Mouse (Mus musculus): ENCODE measurements around the gene Prnp.

The Prnp gene

DNA sequence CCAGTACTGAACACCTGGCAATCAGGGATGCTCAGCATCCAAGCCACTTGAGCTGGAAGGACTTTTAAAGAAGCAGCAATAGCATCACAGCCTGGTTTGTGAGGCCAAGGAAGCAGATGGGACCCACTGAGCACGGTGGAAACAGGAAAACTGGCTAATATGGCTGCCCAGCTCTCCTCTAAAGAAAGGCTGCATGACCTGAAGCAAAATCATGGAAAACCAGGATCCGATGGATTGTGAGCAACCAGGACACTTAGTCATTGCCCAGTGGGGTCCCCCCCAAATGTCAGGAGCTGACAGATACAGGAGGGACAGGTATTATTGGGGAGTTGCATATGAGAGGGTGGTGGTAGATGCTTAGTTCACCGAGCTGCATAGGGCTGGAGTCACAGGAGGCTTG is 38.4 kb downstream of the Prnp start:
- in situ Hi-C loops (cut with MboI, MseI) = no loop called here

DNA sequence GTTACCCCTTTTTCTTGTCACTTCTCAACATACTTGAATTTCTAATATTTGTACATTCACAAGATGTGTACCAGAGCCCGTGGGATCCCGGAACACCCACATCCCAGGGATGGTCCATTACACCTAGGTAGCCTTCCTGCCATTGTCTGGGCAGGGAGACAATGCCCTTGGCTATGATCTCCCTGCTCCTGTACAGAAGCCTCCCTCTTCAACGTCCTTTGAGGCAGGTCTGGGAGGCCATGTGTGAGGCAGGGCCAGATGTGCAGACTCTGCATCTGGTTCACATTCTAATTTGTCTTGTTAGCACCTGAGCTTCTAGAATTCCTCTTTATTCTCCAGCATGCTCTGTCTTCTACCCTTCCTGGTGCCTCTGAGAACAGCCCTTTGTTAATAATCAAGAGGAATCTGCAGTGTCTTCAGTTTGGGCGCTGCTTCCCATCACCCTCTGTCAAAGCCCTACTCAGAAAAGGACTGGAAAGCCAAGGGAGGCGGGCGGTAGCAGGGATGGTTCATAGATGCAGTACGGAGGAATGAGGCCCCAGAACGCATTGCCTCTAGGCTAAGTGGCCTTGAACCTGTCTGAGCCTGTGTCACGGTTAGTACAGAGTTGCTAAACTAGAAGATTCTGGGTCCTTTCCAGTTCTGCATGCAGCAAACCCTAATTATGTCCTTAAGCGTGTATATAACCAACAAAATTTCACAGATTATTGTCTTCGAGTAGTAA is 39.4 kb downstream of the Prnp start:
- in situ Hi-C loops (cut with MboI, MseI) = no loop called here

- in situ Hi-C loops (cut with MboI, MseI) = no loop called here
These were observed 40.3 kb downstream of the Prnp start for GRCm38 (mm10) chr2:131949767-131950597.

- in situ Hi-C loops (cut with MboI, MseI) = no loop called here
These were observed 40.9 kb downstream of the Prnp start, which contains the start of gene Prnd for GRCm38 (mm10) chr2:131950598-131951095. Gene Prnd, plus strand, starts transcription at chr2:131950861.

DNA sequence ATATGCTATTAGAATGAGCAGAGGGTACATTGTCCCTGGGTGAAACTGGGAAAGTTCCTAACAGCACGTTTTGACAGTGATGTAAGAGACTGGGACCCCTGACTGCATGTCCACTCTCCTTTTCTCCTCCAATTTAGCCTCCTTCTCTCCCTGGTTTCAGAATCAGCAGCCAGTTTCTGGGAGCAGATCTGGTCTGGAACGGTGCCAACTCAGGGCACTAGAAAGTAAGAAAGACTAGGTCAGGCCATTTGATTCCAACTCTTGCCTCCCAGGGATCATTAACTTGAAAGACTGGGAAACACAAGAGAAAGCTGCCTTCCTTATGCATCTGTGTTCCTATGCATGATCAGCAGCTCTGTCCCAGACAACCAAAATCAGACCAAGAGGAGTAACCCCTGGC is 42.7 kb downstream of the Prnp start:
- in situ Hi-C loops (cut with MboI, MseI) = no loop called here

- in situ Hi-C loops (cut with MboI, MseI) = no loop called here
These were observed 43.3 kb downstream of the Prnp start for GRCm38 (mm10) chr2:131952961-131953538.

- in situ Hi-C loops (cut with MboI, MseI) = no loop called here
These were observed 44.0 kb downstream of the Prnp start for GRCm38 (mm10) chr2:131953711-131954110.

DNA sequence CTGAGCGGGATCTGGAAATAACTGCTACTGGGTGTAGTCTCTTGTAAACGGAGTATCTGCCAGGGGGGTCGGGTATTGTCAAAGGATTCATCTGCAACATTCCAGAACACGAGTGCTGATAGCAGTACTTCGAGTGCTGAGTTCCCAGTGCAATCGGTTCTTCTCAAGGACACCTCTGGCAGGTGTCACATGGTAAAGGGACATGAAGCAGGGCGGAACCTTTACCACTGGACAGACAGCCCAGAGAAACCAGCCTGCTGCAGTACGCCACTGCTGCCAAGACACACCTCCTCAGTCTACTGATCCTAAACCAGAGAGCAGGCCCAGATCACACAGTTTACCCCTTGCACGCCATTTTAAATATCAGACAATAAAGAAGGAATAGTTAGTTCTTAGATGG is 45.1 kb downstream of the Prnp start:
- in situ Hi-C loops (cut with MboI, MseI) = no loop called here

- in situ Hi-C loops (cut with MboI, MseI) = no loop called here
These were observed 45.5 kb downstream of the Prnp start for GRCm38 (mm10) chr2:131955264-131955663.

DNA sequence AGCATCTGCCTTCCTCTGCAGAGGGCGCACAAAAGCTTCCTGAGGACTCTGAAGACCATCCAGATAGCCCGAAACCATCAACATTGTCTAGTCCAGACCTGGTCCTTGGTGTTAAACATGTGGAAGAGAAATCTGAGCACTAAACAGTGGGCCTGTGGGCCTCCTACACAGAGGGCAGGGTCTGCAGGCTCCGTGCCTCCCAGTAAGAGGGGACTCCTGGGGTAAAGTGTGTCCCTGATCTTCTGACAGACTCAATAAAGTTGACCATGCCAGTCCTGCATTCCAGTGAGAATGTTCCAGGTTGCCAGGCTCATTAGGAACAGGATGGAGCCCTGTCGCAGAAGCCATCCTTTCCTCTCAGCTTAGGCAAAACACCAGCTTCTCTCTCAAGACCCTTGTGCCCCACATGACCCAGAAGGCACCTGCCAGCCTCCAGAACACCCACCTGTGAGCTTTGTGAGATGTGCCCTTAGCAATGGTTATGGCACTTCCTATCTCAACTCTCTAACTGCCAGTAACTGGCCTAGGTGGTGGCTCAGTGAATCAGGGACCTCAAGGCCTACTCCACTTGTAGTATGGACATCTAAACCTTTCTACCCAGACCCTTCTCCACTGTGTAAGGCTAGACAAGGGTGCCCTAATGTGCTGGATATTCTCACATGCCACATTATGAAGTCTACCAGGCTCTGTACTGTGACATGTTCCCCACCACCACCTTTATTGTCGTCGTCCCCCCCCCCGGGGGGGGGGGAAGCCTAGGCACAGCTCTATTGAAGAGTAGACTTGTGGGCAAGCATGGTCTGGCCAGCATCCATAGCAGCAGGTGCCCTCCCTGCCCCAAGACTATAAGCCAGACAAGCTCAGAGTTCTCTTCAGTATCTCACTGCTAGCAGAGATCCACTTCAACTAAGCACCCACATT is 46.9 kb downstream of the Prnp start:
- in situ Hi-C loops (cut with MboI, MseI) = no loop called here

- in situ Hi-C loops (cut with MboI, MseI) = no loop called here
These were observed 48.0 kb downstream of the Prnp start for GRCm38 (mm10) chr2:131957731-131958222.

DNA sequence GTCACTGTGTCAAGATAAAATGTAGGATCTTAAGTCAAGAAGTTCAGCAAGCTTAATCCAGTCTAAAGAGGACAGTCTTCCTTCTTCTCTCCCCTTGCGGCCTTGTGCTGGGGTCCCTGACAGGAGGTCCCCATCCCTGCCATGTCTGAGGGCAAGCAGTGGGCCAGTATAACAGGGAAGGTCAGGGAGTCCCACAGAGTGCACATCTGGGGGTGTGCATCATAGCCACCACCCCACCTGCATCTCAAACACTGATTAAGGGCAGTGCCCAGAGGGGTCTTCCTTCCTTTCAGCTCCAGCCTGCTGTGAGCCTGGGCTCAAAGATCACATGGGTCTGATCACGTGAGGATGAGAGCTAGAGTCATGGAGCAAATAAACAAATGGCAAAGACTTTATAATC is 51.9 kb downstream of the Prnp start:
- in situ Hi-C loops (cut with MboI, MseI) = no loop called here

DNA sequence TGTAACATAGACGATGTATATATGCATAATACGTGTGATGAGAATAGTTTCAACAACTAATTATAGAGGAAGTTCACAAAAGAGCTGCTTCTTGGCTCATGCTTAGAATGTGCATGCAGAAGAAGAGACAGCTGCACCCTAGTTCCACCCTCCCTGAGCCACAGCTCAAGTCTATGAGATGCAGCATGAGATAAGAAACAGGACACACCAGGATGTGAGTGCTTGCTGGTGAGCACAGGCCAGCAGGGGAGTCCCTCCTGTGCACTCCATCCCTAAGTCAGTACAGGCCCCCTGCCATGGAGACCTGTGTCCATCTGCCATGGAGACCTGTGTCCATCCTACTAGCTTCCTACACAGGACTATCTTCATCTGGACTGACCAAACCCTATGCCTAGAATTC is 60.9 kb downstream of the Prnp start:
- in situ Hi-C loops (cut with MboI, MseI) = no loop called here

DNA sequence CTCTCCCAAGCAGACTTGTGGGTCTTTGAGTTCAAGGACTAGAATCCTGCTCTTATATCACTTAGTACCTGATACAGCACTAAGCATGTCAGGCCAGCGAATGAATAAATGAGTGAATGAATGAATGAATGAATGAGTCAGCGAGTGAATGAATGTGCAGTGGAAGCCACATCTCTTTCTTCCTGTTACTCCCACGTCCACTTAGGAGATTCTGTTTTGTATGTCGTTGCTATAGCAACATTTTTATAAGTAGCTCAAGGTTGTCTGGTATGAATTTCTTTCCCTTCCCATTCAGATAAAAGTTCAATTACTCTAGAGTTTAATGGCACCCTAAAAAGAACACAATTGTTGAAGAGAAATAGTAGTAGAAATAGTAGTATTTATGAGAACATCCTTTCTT is 61.4 kb downstream of the Prnp start:
- in situ Hi-C loops (cut with MboI, MseI) = no loop called here

- in situ Hi-C loops (cut with MboI, MseI) = no loop called here
These were observed 66.9 kb downstream of the Prnp start for GRCm38 (mm10) chr2:131976663-131977062.

DNA sequence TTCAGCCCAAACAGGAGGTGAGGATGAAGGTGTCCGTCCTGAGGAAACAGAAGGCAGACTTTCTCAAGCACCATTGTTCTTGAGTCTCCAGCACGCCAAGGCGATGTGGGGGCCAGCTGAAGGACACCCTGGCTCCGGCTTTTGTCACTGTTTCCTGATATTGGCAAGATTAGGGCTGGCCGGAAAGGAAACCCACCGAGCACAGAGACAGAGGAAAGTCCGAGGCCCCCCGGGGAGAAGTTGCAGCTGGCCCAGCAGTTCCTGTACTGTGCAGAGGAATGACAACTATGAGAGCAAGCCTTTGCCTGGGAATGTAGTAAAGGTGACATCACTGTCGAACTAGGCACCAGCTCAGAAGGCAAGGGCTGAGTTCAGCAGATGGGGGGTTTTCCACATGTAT is 71.1 kb downstream of the Prnp start:
- in situ Hi-C loops (cut with MboI, MseI) = loop anchor here (5.0 kb wide), 1 partner anchor 156 kb away; no protein-coding TSS in a partner anchor

GRCm38 (mm10) chr2:131982546-131983196 is 72.9 kb downstream of the Prnp start:
- in situ Hi-C loops (cut with MboI, MseI) = loop anchor here (5.0 kb wide), 1 partner anchor 155 kb away; no protein-coding TSS in a partner anchor

DNA sequence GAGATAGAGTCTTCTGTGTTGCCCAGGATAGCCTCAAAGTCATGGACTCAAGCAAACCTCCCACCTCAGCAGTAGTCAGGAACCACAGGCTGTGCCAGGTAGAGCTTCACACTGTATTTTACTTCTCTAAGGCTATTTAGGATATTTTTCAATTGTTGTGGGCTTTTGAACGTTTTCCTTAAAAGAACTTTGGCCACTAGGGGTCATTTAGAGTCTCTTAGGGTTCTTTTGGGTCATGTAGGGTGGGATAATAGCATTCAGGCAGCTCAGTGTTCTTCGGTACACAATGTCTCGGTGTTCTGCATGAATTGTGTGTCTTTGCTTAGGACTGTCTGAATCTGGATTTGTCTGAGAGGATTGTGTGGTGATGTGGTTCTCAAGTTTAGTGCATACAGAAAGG is 78.2 kb downstream of the Prnp start:
- in situ Hi-C loops (cut with MboI, MseI) = no loop called here
